In genomic region chr14:76721751-76722150, GRCm38 (mm10) we compare ENCODE assay signal across 16 mouse cellular contexts.
"Had no signal": no experiment of that assay in that cellular context is flagged by ENCODE, and none has a peak within 500 bp of the region (broad histone marks: within the 10 kb centered on the region; RNA-seq: fewer than 3 reads in every experiment).

No protein-coding gene starts in this region.

- H3K9ac ChIP-seq: limb, embryonic 15.5 days; liver, embryonic 13.5 days; midbrain, embryonic 15.5 days; neural tube, embryonic 12.5 days had no signal

- H3K36me3 ChIP-seq: limb, embryonic 15.5 days; liver, embryonic 13.5 days; midbrain, embryonic 15.5 days; neural tube, embryonic 12.5 days had no signal

- H3K4me2 ChIP-seq: limb, embryonic 15.5 days; liver, embryonic 13.5 days; midbrain, embryonic 11.5 days; midbrain, embryonic 15.5 days; neural tube, embryonic 12.5 days had no signal

- H3K4me1 ChIP-seq: midbrain, embryonic 15.5 days; neural tube, embryonic 12.5 days had no signal

- H3K27me3 ChIP-seq: limb, embryonic 15.5 days; liver, embryonic 13.5 days; midbrain, embryonic 15.5 days; neural tube, embryonic 12.5 days had no signal

- H3K9me3 ChIP-seq: limb, embryonic 15.5 days; liver, embryonic 13.5 days; midbrain, embryonic 15.5 days; neural tube, embryonic 12.5 days had no signal

- H3K27ac ChIP-seq: left cerebral cortex, adult 2 months; limb, embryonic 15.5 days; liver, embryonic 13.5 days; midbrain, embryonic 15.5 days; neural tube, embryonic 12.5 days had no signal

- ATAC-seq: inflammation-experienced regulatory T-cells, adult 6 months; intestine, postnatal 0 days; midbrain, embryonic 15.5 days had no signal

- H3K4me3 ChIP-seq: left cerebral cortex, adult 2 months; limb, embryonic 15.5 days; liver, embryonic 13.5 days; megakaryocyte, embryonic 14.5 days; midbrain, embryonic 15.5 days; neural tube, embryonic 12.5 days had no signal

- DNase-seq: liver, embryonic 13.5 days; lung, adult 2 months; lung, postnatal 10 days; lung, postnatal 4 days; retina, postnatal 1 day; right cerebral cortex, postnatal 4 days; thymus, adult 18-20 months; thymus, postnatal 14 days had no signal
